Mouse (Mus musculus) limb, embryonic 13.5 days (tissue): Measurements from ENCODE around the gene Il17rc. TPM values are rescaled to one million over a fixed set of nuclear protein-coding genes. Genes with fewer than 3 reads are reported as not detected.

Experiments
- ATAC-seq: fragments of 200-750 bp; cut with Nextera tagmentation; 2 replicates; pipeline ENCODE4 v1.8.0; 2017; ENCODE audit warnings: low read depth, moderate number of reproducible peaks, moderate TSS enrichment; ENCODE audit not compliant: low FRiP score
- H3K27ac ChIP-seq: fragments of 300-500 bp; sonication (generic); 2 replicates; pipeline ENCODE4 v1.5.1; 2015; ENCODE audit warnings: inconsistent platforms, mild to moderate bottlenecking, moderate library complexity
- H3K27me3 ChIP-seq: fragments of 300-500 bp; sonication (generic); 2 replicates; pipeline ENCODE4 v1.6.1; 2015; ENCODE audit warnings: mild to moderate bottlenecking, inconsistent platforms
- H3K36me3 ChIP-seq: fragments of 300-500 bp; sonication (generic); 2 replicates; pipeline ENCODE4 v1.6.1; 2015; ENCODE audit warnings: inconsistent platforms, mild to moderate bottlenecking, moderate library complexity
- H3K4me1 ChIP-seq: fragments of 300-500 bp; sonication (generic); 2 replicates; pipeline ENCODE4 v1.6.1; 2015; ENCODE audit warnings: inconsistent platforms
- H3K4me2 ChIP-seq: fragments of 300-500 bp; sonication (generic); replicated peaks from 2 replicates; pipeline ENCODE4 v1.6.1; 2015; ENCODE audit warnings: inconsistent platforms, mild to moderate bottlenecking, moderate library complexity
- H3K4me3 ChIP-seq: fragments of 300-500 bp; sonication (generic); 2 replicates; pipeline ENCODE4 v1.5.1; 2015; ENCODE audit warnings: moderate library complexity, mild to moderate bottlenecking, inconsistent platforms
- H3K9ac ChIP-seq: fragments of 300-500 bp; sonication (generic); 2 replicates; pipeline ENCODE4 v1.6.1; 2015; ENCODE audit warnings: mild to moderate bottlenecking, inconsistent platforms
- H3K9me3 ChIP-seq: fragments of 300-500 bp; sonication (generic); 2 replicates; pipeline ENCODE4 v1.6.1; 2016; ENCODE audit warnings: inconsistent platforms
- WGBS: fragments of 180-500 bp; shearing (Covaris S2); methylation state at CpG from one replicate; pipeline ENCODE4 v1.1.7; 2015; 5-methylcytosine and 5-hydroxymethylcytosine counted together
- polyA plus RNA-seq: library from polyadenylated mRNA; unstranded; fragments of >200 nt; fragmentation: Nextera tagmentation; extraction: Ambion mirVana; gene quantifications from 2 replicates; pipeline ENCODE4 v1.2.1, GENCODE M21; 2015

Gene Il17rc
- polyA plus RNA-seq, 1 experiment from 2014 or later = 9.9 TPM

DNA sequence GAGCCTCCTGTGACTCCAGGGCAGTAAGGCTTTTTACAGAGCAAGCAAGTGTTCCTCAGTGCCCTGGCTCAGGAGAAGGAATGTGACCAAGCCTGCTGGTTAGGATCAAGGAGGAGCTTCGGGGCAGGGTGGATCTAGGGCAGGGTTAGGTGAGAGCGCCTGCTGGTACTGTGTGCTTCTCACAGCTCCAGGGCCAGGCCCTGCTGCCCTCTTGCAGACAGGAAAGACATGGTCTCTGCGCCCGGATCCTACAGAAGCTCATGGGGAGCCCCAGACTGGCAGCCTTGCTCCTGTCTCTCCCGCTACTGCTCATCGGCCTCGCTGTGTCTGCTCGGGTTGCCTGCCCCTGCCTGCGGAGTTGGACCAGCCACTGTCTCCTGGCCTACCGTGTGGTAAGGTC is 12.6 kb upstream of the Il17rc start:
- 47% methylated on average over 10 of the region's 10 CpGs for WGBS
- H3K9ac ChIP-seq = 0 out of 2 replicates have a peak overlapping the region, but pooled peaks have one; percentile 35
- no peak for ATAC-seq
- H3K4me2 ChIP-seq = peak overlapping the region; percentile 26
- H3K4me1 ChIP-seq = no peaks in the 10 kb centered on the region
- H3K9me3 ChIP-seq = no peaks in the 10 kb centered on the region
- no peaks in the 10 kb centered on the region for H3K36me3 ChIP-seq
- H3K27ac ChIP-seq = no peak overlapping the region
- no peak overlapping the region for H3K4me3 ChIP-seq
- no peaks in the 10 kb centered on the region for H3K27me3 ChIP-seq

DNA sequence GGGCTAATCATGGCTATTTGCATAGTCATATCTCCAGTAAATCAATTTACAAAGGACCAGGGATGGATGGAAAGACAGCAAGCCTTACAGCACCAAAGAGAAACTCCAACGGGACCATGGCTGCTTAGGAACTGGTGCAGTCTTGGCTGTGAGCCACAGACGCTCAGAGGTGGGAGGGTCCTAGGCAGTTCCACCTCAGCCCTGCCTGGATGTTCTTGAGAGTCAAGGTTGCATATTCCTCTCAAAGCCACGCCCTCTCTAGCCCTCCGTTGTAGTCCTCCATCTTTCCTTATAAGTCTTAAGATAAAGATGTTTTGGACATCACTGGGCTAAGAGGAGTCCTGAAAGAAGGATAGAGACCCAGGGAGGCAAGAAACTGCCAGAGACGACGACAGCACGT is 7.2 kb upstream of the Il17rc start:
- WGBS = 67% methylated on average over 7 of the region's 7 CpGs
- ATAC-seq = no peak

DNA sequence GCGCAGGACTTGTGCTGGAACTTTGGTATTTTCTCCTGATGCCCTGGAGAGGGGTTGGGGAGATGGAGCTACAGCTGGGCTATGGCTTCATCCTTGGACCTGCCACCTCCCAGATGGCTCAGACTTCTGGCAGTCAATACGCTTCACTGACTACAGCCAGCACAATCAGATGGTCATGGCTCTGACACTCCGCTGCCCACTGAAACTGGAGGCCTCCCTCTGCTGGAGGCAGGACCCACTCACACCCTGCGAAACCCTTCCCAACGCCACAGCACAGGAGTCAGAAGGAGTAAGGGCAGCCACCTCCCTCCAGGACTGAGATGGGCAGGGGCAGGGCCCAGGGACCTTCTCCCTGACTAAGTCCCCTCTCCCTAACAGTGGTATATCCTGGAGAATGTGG is 5.6 kb upstream of the Il17rc start:
- peaks cover 13% of the 10 kb centered on the region for H3K4me1 ChIP-seq
- no peak overlapping the region for H3K27ac ChIP-seq
- H3K4me2 ChIP-seq = no peak overlapping the region
- H3K4me3 ChIP-seq = no peak overlapping the region
- no peak for ATAC-seq
- no peak overlapping the region for H3K9ac ChIP-seq
- H3K36me3 ChIP-seq = no peaks in the 10 kb centered on the region
- WGBS = 64% methylated on average over 5 of the region's 5 CpGs
- peaks cover 32% of the 10 kb centered on the region for H3K27me3 ChIP-seq
- no peaks in the 10 kb centered on the region for H3K9me3 ChIP-seq

More for the DNA sequence above, 7.2 kb upstream of the Il17rc start:
- no peak overlapping the region for H3K27ac ChIP-seq
- H3K36me3 ChIP-seq = no peaks in the 10 kb centered on the region
- H3K4me3 ChIP-seq = no peak overlapping the region
- H3K4me1 ChIP-seq = peaks cover 5% of the 10 kb centered on the region
- no peak overlapping the region for H3K4me2 ChIP-seq
- H3K9ac ChIP-seq = no peak overlapping the region
- peaks cover 17% of the 10 kb centered on the region; the same call in 1 of the 2 replicates for H3K27me3 ChIP-seq
- no peaks in the 10 kb centered on the region for H3K9me3 ChIP-seq

DNA sequence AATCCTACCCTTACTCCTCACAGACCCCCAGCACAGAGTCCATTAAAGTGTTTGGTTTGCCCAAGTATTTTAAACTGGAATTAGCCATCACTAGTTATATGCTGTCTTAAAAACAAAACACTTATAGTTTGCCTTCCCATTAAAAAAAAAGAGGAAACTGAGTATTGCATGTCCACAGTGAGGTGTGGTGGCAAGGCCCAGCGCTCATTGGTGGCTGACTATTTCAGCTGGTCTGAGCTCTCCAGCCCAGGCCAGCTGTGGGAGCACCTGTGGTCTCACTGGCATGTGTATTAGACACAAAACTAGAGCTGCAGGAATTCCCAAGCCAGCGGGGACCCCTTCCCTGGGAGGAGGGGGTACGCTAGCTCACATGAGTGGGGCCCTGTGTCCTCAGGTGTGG is 2.7 kb upstream of the Il17rc start:
- 58% methylated on average over 3 of the region's 3 CpGs for whole genome bisulfite sequencing
- H3K27me3 ChIP-seq = peaks cover 52% of the 10 kb centered on the region
- peak overlapping the region; percentile 72 for H3K4me2 ChIP-seq
- H3K27ac ChIP-seq = no peak overlapping the region
- no peaks in the 10 kb centered on the region for H3K36me3 ChIP-seq
- no peak overlapping the region for H3K4me3 ChIP-seq
- H3K9me3 ChIP-seq = no peaks in the 10 kb centered on the region
- peaks cover 30% of the 10 kb centered on the region for H3K4me1 ChIP-seq
- no peak for ATAC-seq
- no peak overlapping the region for H3K9ac ChIP-seq

DNA sequence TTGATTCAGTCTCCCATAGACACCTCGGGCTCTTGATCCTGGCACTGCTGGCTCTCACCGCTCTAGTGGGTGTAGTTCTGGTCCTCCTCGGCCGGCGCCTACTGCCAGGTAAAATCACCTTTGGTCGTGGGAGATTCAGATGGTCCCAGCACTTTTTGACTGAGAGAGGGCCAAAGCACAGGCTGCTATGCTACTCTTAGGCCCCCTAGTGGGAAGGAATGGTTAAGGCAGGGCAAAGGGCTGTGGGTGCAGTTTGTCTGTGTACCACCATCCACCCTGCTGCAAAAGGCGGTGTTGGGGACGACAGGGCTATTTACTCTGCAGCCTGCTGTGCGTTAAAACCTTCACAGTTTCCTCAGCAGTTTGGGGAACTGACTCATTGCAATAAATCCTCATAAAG is 2.2 kb upstream of the Il17rc start:
- Histone ChIP-seq H3K27me3 (peaks cover 52% of the 10 kb centered on the region), H3K4me2 (peak overlapping the region; percentile 72), H3K9me3 (no peaks in the 10 kb centered on the region), H3K9ac (peak overlapping the region; percentile 60), H3K4me1 (peaks cover 30% of the 10 kb centered on the region), H3K4me3 (peak overlapping the region; percentile 46), H3K36me3 (no peaks in the 10 kb centered on the region), H3K27ac (no peak overlapping the region)
- ATAC-seq = peak; percentile 71; the same call in 1 of the 2 replicates
- 7% methylated on average over 9 of the region's 9 CpGs for WGBS

DNA sequence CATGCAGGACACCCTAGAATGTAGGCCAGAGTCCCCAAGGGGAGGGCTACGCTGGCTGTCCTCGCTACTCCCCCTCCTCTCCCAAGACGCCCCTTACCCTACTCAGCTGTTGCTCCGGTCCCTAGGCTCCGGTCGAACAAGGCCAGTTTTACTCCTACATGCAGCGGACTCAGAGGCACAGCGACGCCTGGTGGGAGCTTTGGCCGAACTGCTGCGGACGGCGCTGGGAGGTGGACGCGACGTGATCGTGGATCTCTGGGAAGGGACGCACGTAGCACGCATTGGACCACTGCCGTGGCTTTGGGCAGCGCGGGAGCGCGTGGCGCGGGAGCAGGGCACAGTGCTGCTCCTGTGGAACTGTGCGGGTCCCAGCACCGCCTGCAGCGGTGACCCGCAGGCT is 1.8 kb upstream of the Il17rc start:
- H3K27me3 ChIP-seq = peaks cover 52% of the 10 kb centered on the region
- no peaks in the 10 kb centered on the region for H3K9me3 ChIP-seq
- H3K4me1 ChIP-seq = peaks cover 30% of the 10 kb centered on the region
- H3K36me3 ChIP-seq = no peaks in the 10 kb centered on the region
- H3K9ac ChIP-seq = peak overlapping the region; percentile 60
- H3K27ac ChIP-seq = no peak overlapping the region; the same call in 1 of the 2 replicates
- peak overlapping the region; percentile 46 for H3K4me3 ChIP-seq
- peak overlapping the region; percentile 72 for H3K4me2 ChIP-seq
- WGBS = 2% methylated on average over 30 of the region's 31 CpGs
- peak; percentile 68 for ATAC-seq

DNA sequence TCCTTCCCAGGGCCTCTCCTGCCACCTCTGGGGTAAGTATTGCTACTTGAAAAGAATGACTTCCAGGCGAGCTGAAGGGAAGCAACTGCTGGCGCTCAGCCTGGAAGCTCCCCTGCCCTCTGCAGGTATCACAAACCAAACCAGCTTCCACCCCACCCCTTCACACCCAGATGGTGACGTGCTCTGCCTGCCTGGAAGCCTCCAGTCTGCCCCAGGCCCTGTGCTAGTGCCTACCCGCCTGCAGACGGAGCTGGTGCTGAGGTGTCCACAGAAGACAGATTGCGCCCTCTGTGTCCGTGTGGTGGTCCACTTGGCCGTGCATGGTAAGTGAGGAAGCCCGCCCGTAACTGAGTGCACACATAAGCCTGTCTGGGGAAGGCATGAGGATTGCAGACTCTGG is 834 bp downstream of the Il17rc start:
- Histone ChIP-seq H3K36me3 (no peaks in the 10 kb centered on the region), H3K27me3 (peaks cover 49% of the 10 kb centered on the region), H3K4me3 (no peak overlapping the region), H3K9me3 (no peaks in the 10 kb centered on the region), H3K4me2 (peak overlapping the region; percentile 52), H3K27ac (no peak overlapping the region), H3K4me1 (peaks cover 30% of the 10 kb centered on the region), H3K9ac (no peak overlapping the region; the same call in 1 of the 2 replicates)
- 51% methylated on average over 10 of the region's 10 CpGs for WGBS
- ATAC-seq = no peak

DNA sequence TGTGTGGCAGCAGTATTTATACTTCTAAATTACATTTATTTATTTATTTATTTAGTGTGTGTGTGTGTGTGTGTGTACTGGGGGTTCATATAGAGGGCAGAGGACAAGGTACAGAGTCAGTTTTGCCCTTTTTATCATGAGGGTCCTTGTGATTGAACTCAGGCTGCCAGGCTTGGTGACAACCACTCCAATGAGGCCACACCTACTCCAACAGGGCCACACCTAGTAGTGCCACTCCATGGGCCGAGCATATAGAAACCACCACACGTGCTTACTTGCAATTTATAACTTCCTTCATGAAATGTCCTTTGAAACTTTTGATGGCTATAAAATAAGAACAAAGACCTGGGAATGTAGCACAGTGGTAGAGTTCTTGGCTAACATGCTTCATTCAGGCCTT is 2.0 kb downstream of the Il17rc start:
- H3K4me2 ChIP-seq = no peak overlapping the region
- no peaks in the 10 kb centered on the region for H3K36me3 ChIP-seq
- no peak for ATAC-seq
- H3K9ac ChIP-seq = no peak overlapping the region
- no peak overlapping the region for H3K4me3 ChIP-seq
- peaks cover 55% of the 10 kb centered on the region for H3K27me3 ChIP-seq
- no peaks in the 10 kb centered on the region for H3K9me3 ChIP-seq
- WGBS = 56% methylated on average over 2 of the region's 2 CpGs
- peaks cover 30% of the 10 kb centered on the region for H3K4me1 ChIP-seq
- H3K27ac ChIP-seq = no peak overlapping the region

DNA sequence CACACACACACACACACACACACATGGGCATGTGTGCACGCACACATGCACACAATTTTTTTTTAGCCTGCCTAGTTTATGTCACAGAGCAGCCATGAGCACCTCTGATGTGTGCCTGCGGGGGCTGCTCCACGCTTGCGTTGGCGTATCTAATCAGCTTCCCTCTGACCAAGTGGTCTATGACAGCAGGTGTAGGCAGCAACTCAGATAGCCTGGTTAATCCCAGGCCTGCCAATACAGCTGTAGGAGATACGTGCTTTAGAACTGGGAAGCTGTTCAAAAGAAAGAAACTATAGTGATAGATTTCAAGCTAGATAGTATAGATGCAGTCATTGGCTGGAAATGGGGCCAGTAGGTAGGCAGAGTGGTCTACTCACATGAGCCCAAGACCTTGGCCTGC is 2.5 kb downstream of the Il17rc start:
- no peak for ATAC-seq
- Histone ChIP-seq H3K27ac (no peak overlapping the region), H3K4me3 (no peak overlapping the region), H3K4me2 (no peak overlapping the region), H3K9me3 (no peaks in the 10 kb centered on the region), H3K36me3 (no peaks in the 10 kb centered on the region), H3K9ac (no peak overlapping the region), H3K27me3 (peaks cover 55% of the 10 kb centered on the region), H3K4me1 (peaks cover 28% of the 10 kb centered on the region)
- WGBS = 84% methylated on average over 6 of the region's 6 CpGs

DNA sequence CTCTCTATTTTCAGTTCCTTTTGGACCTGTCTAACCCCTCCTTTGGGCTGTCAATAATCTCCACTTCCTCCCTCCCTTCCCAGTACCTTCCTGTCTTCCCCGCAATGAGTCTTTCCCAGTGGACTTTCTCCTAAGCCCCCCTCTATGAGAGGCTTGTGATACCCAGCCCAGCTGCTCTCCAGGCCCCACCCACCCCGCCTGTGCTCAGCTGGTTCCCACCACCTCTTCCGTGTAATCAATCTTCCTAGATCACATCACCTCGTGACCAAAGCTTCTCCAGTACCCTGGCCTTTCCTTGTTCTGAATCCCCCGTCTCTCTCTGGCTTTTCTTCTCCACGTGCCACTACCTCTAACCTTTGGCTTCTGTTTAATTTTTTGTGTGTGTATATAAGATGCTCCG is 6.1 kb downstream of the Il17rc start:
- peaks cover under 1% of the 10 kb centered on the region for H3K4me1 ChIP-seq
- H3K4me3 ChIP-seq = no peak overlapping the region
- ATAC-seq = no peak
- no peak overlapping the region for H3K4me2 ChIP-seq
- WGBS = 39% methylated on average over 7 of the region's 7 CpGs
- H3K9ac ChIP-seq = no peak overlapping the region
- no peak overlapping the region for H3K27ac ChIP-seq
- no peaks in the 10 kb centered on the region for H3K36me3 ChIP-seq
- no peaks in the 10 kb centered on the region for H3K9me3 ChIP-seq
- peaks cover 56% of the 10 kb centered on the region for H3K27me3 ChIP-seq

DNA sequence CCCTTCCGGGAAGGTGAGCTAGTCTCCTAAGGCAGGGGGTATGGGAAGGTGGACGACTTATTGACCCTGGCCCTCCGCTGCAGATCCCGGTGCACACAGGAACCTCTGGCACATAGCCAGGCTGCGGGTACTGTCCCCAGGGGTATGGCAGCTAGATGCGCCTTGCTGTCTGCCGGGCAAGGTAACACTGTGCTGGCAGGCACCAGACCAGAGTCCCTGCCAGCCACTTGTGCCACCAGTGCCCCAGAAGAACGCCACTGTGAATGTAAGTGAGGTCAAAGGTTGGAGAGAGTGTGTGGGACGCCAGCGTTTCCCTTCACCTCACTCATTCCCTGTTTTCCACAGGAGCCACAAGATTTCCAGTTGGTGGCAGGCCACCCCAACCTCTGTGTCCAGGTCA is 7.7 kb downstream of the Il17rc start:
- no peak overlapping the region for H3K9ac ChIP-seq
- H3K9me3 ChIP-seq = no peaks in the 10 kb centered on the region
- H3K4me1 ChIP-seq = peaks cover 11% of the 10 kb centered on the region
- no peak overlapping the region for H3K4me3 ChIP-seq
- H3K36me3 ChIP-seq = no peaks in the 10 kb centered on the region
- no peak overlapping the region for H3K27ac ChIP-seq
- 83% methylated on average over 10 of the region's 10 CpGs for WGBS
- H3K4me2 ChIP-seq = no peak overlapping the region
- no peak for ATAC-seq
- H3K27me3 ChIP-seq = peaks cover 60% of the 10 kb centered on the region

DNA sequence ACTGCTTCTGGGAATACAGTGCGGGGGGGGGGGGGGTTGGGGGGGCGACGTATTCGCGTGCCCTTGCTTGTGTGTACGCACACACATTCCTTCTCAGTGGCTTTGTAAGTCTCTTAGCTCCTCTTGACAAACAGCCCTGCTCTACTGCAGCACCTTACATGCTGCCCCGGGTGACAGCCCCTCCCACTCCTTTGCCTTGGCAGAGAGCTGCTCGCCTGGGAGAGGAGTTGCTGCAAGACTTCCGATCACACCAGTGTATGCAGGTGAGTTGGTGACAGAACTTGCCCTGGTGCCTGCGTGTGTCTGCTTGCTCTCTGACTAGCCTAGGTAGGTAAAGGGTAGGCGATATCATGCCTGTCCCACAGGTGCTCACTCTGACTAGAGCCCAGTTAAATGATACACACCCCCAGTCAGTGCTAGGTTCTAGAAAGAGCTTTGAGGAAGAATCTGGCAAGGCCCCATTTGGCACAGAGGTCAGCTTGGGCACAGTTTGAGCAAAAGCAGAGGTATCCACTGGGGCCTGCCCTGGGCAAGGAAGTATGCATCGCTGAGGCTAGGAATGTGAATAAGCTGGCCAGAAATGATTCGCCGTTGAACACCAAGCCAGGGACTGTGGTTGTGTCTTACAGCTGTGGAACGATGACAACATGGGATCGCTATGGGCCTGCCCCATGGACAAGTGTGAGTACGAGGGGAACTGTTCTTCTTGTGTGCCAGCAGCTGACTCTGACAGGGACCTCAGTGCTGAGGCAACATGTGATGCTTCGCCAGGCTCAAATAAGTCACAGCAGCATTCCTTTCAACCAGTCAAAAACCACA is 9.5 kb downstream of the Il17rc start:
- Histone ChIP-seq H3K4me1 (peaks cover 13% of the 10 kb centered on the region), H3K36me3 (no peaks in the 10 kb centered on the region), H3K27me3 (peaks cover 60% of the 10 kb centered on the region), H3K4me3 (no peak overlapping the region), H3K9ac (no peak overlapping the region), H3K4me2 (no peak overlapping the region), H3K9me3 (no peaks in the 10 kb centered on the region), H3K27ac (no peak overlapping the region)
- no peak for ATAC-seq
- WGBS = 60% methylated on average over 18 of the region's 18 CpGs
